Mouse (Mus musculus) bone marrow, adult 2 months (tissue): ENCODE results near the gene Cops9.

Source experiments
- CTCF ChIP-seq: fragments of 200-500 bp; IDR thresholded peaks from 2 replicates; pipeline ENCODE4 v1.5.1; 2011; ENCODE audit warnings: low read length, control low read depth; ENCODE audit not compliant: control insufficient read depth, insufficient read depth
- POLR2A ChIP-seq: fragments of 200-500 bp; IDR thresholded peaks from 2 replicates; pipeline ENCODE4 v1.6.1; 2011; ENCODE audit warnings: low read depth, mild to moderate bottlenecking, control low read depth, low read length, borderline replicate concordance; ENCODE audit not compliant: control insufficient read depth

DNA sequence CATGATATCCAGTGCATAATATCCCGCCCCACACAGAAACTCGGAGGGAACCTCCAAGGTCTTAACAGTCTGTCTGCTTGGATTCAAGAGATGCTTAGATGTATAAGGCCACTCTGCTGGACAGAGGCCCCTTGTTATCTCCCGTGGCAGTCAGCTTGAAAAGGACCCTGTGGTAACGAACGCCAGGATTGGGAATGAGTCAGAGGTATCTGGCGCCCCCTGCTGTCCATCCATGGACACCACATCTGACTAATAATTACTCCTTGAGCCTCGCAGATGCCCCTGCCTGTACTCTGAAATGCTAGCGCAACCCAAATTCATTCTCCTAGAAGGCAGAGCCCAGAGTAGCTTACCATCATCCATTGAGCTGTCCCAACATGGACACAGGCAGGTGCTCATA lies 6.0 kb upstream of the Cops9 start:
- TF ChIP-seq CTCF = peak; percentile 75
- TF ChIP-seq POLR2A = no peak
